Mouse (Mus musculus): ENCODE measurements at regions not wholly inside any gene's neighbourhood (a gene's known extent, or its start where the extent isn't known, plus 50 kb on each side); places are given as distances from the start of the nearest gene placed in this dataset.
"Not testable (repeated sequence)": the region's sequence is repeated elsewhere in the genome, so short reads cannot be mapped to it uniquely, and the experiment has no call there.

DNA sequence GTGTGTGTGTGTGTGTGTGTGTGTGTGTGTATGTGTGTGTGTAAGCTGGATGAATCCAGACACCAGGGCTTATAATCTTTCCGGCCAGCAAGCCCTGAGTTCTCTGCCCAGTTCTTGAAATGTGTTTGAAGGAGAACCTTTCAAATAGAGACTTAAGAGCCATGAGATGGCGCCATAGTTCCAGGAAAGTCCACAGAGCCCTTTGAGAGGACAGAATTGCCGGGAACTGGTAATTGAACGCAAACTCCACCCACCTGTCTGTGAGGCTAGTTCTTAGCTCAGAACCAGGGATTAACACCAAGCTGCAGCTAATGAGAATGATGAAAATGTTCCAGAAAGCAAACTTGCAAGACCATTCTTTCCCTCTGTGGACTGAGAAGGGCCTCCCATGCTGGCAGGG lies 72.2 kb downstream of the Trim42 start:
- ATAC-seq (ENCODE audit: extremely low read depth, insufficient number of reproducible peaks, low FRiP score, poor library complexity, severe bottlenecking) (no peak), DNase-seq (ENCODE audit: low spot score) (no peak)
- peaks cover 49% of the 10 kb centered on the region for H3K9me3 ChIP-seq (replicated peaks)
- TF ChIP-seq GATA2 (IDR thresholded peaks at IDR 0.05; ENCODE audit: borderline replicate concordance, low read depth, low read length), result no peak
- no peak for TF ChIP-seq CTCF (IDR thresholded peaks at IDR 0.05; ENCODE audit: low read depth, low read length)
- H3K36me3 ChIP-seq (replicated peaks), result no peaks in the 10 kb centered on the region
- H3K4me3 ChIP-seq (ENCODE audit: low read depth, low read length), result no peak overlapping the region
- H3K4me1 ChIP-seq (ENCODE audit: insufficient read depth, low read depth, low read length), result no peaks in the 10 kb centered on the region
- no peaks in the 10 kb centered on the region for H3K27me3 ChIP-seq (ENCODE audit: insufficient read depth, low read length)

DNA sequence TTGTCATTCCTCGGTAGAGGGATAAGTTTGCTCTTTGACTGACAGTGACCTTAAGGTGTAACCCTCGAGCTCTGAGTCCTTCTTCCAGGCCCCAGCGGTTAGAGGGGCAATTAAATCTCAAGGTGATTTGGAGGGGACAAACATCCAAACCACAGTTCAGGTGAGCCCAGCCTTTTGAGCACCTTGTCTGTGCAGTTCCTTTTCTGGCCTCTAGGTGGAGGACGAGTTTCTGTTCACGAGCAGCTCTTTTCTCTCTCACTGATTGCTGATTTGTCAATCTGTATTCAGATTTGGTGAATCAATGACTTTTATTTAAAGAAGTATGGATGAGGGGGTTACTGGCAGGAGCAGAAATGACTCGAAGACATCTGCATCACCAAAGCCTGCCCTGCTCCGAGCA lies 74.0 kb downstream of the Trim42 start:
- DNase-seq (ENCODE audit: low spot score), result no peak
- Histone ChIP-seq H3K4me3 (ENCODE audit: low read depth, low read length) (no peak overlapping the region), H3K36me3 (replicated peaks) (no peaks in the 10 kb centered on the region), H3K9me3 (replicated peaks) (peaks cover 59% of the 10 kb centered on the region), H3K4me1 (ENCODE audit: insufficient read depth, low read depth, low read length) (no peaks in the 10 kb centered on the region), H3K27me3 (ENCODE audit: insufficient read depth, low read length) (no peaks in the 10 kb centered on the region)
- no peak for ATAC-seq (ENCODE audit: extremely low read depth, insufficient number of reproducible peaks, low FRiP score, poor library complexity, severe bottlenecking)
- TF ChIP-seq CTCF (IDR thresholded peaks at IDR 0.05; ENCODE audit: low read depth, low read length) (0 out of 2 replicates have a peak, but pooled peaks have one; percentile 6), GATA2 (IDR thresholded peaks at IDR 0.05; ENCODE audit: borderline replicate concordance, low read depth, low read length) (no peak)

DNA sequence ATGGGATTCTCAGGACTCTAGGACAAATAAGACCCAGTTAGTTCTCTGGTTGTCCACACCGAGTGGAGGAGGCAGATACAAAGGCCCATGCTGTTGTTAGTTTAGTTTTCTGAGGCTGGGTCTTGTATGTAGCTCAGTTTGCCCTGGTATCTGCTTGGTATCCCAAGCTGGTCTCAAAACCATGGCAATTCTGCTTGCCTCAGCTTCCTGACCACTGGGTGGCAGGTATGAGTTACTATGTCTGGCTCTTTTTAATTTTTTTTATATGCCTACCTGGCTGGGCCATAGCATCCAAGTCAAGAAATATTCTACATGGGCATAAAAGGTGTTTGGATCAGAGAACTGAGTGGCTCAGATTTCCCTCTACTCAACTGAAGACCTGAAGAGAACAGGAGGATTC lies 77.9 kb downstream of the Trim42 start:
- Histone ChIP-seq H3K4me3 (ENCODE audit: low read depth, low read length) (no peak overlapping the region), H3K4me1 (ENCODE audit: insufficient read depth, low read depth, low read length) (no peaks in the 10 kb centered on the region), H3K9me3 (replicated peaks) (peaks cover 54% of the 10 kb centered on the region), H3K27me3 (ENCODE audit: insufficient read depth, low read length) (no peaks in the 10 kb centered on the region), H3K36me3 (replicated peaks) (no peaks in the 10 kb centered on the region)
- no peak for ATAC-seq (ENCODE audit: extremely low read depth, insufficient number of reproducible peaks, low FRiP score, poor library complexity, severe bottlenecking)
- TF ChIP-seq CTCF (IDR thresholded peaks at IDR 0.05; ENCODE audit: low read depth, low read length) (no peak), TAL1 (conservative IDR thresholded peaks at IDR 0.05; ENCODE audit: low read depth, low read length) (no peak), POLR2AphosphoS5 (IDR thresholded peaks at IDR 0.05; ENCODE audit: insufficient replicate concordance, low read depth, low read length) (no peak), GATA1 (IDR thresholded peaks at IDR 0.05; ENCODE audit: borderline replicate concordance, low read length) (no peak), GATA2 (IDR thresholded peaks at IDR 0.05; ENCODE audit: borderline replicate concordance, low read depth, low read length) (no peak)
- no peak for DNase-seq (ENCODE audit: low spot score)

DNA sequence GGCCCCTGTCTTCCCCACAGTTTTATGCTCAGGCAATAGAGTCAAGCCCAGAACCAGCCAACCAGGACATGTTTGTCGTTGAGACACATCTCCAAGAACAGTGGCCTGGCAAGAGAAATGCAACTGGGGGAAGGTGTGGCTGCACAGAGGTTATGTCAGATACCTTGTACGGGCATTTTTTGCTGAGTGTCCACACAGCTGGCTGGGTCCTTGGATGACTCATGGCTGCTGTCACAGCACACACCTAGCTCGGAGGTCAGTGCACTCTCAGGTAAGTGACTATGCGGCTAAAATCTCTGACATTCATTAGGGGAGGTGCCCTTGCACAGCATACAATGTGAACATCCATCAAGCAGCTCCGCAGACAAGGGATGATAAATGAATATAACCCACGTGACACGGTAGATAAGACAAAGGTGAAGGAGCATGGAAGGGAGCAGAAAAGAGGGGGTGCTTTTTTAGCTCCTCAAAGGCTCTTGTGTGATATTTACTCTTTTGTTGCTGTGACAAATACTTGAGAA lies 85.4 kb downstream of the Trim42 start:
- TF ChIP-seq CTCF (IDR thresholded peaks at IDR 0.05; ENCODE audit: low read depth, low read length) (no peak), GATA2 (IDR thresholded peaks at IDR 0.05; ENCODE audit: borderline replicate concordance, low read depth, low read length) (no peak), POLR2AphosphoS5 (IDR thresholded peaks at IDR 0.05; ENCODE audit: insufficient replicate concordance, low read depth, low read length) (no peak), TAL1 (conservative IDR thresholded peaks at IDR 0.05; ENCODE audit: low read depth, low read length) (no peak), GATA1 (IDR thresholded peaks at IDR 0.05; ENCODE audit: borderline replicate concordance, low read length) (no peak)
- H3K36me3 ChIP-seq (replicated peaks), result no peaks in the 10 kb centered on the region
- peaks cover 39% of the 10 kb centered on the region for H3K9me3 ChIP-seq (replicated peaks)
- H3K4me3 ChIP-seq (ENCODE audit: low read depth, low read length), result no peak overlapping the region
- DNase-seq (ENCODE audit: low spot score), result no peak
- H3K4me1 ChIP-seq (ENCODE audit: insufficient read depth, low read depth, low read length), result no peaks in the 10 kb centered on the region
- ATAC-seq (ENCODE audit: extremely low read depth, insufficient number of reproducible peaks, low FRiP score, poor library complexity, severe bottlenecking), result no peak
- no peaks in the 10 kb centered on the region for H3K27me3 ChIP-seq (ENCODE audit: insufficient read depth, low read length)

DNA sequence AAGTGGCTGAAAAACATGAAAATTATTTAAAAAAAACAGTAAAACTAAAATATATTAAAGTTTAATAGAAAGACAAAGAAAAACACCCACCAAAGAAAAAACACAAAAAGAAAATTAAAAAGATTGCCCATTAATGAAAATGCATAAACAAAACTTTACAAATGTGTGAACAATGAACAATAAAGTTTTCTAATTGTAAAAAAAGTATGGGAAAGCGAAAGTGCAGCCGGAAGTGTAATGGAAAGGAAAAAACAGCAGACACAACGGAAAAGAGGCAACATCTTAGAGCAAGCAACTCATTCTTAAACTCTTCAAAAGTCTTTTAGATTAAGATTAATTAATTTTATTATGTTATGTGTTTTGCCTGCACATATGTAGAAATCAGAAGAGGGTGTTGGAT lies 87.7 kb downstream of the Trim42 start:
- TF ChIP-seq CTCF (IDR thresholded peaks at IDR 0.05; ENCODE audit: low read depth, low read length), result no peak
- TF ChIP-seq POLR2AphosphoS5 (IDR thresholded peaks at IDR 0.05; ENCODE audit: insufficient replicate concordance, low read depth, low read length), result no peak
- no peak for TF ChIP-seq GATA1 (IDR thresholded peaks at IDR 0.05; ENCODE audit: borderline replicate concordance, low read length)
- no peak for TF ChIP-seq TAL1 (conservative IDR thresholded peaks at IDR 0.05; ENCODE audit: low read depth, low read length)
- no peak for TF ChIP-seq GATA2 (IDR thresholded peaks at IDR 0.05; ENCODE audit: borderline replicate concordance, low read depth, low read length)
- H3K9me3 ChIP-seq (replicated peaks), result peaks cover 34% of the 10 kb centered on the region
- no peak overlapping the region for H3K4me3 ChIP-seq (ENCODE audit: low read depth, low read length)
- DNase-seq (ENCODE audit: low spot score) (no peak), ATAC-seq (ENCODE audit: extremely low read depth, insufficient number of reproducible peaks, low FRiP score, poor library complexity, severe bottlenecking) (no peak)
- no peaks in the 10 kb centered on the region for H3K27me3 ChIP-seq (ENCODE audit: insufficient read depth, low read length)
- H3K36me3 ChIP-seq (replicated peaks), result no peaks in the 10 kb centered on the region
- H3K4me1 ChIP-seq (ENCODE audit: insufficient read depth, low read depth, low read length), result no peaks in the 10 kb centered on the region

DNA sequence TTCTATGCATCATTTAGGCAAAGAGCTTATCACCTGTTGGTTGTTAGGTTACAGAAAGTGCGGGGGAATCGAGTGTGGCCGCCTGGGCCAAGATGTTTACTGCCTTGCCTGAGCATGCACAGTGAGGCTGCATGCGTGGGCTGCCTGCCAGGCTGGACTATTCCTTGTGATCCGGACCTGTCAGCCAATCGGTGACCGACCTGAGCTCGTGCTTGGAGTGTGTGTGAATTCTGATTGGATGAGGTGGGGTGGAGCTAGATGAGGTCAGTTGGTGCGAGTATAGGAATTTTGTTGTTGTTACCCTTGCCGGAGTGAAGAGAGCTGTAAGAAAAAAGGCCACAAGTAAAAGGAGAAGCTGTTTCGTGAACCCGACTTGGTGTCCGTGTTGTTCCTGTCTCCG lies 94.3 kb downstream of the Trim42 start:
- ATAC-seq (ENCODE audit: extremely low read depth, insufficient number of reproducible peaks, low FRiP score, poor library complexity, severe bottlenecking); H3K36me3 ChIP-seq (replicated peaks); DNase-seq (ENCODE audit: low spot score); H3K27me3 ChIP-seq (ENCODE audit: insufficient read depth, low read length); H3K4me3 ChIP-seq (ENCODE audit: low read depth, low read length); H3K4me1 ChIP-seq (ENCODE audit: insufficient read depth, low read depth, low read length): not testable (repeated sequence)
- H3K9me3 ChIP-seq (replicated peaks), result peaks cover 38% of the 10 kb centered on the region

DNA sequence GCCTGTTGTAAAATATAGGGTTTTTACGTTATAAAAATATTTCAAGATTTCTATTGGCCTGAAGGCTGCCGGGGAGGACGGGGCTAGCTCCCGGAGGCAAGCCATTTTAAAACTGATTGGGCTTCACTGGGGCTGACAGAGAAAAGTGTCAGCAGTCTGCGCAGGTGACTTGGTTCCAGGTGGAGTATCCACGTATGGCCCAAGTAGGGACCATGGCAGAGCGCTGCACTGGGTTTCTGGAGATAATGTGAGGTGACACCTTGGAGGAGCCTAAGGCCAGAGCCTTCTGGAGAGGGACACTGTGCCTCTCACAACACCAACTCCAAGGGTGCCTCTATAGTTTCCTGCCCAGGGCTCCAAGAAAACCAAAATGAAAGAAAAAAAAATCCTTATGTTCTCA lies 95.9 kb downstream of the Trim42 start:
- no peak for ATAC-seq (ENCODE audit: extremely low read depth, insufficient number of reproducible peaks, low FRiP score, poor library complexity, severe bottlenecking)
- no peak overlapping the region for H3K4me3 ChIP-seq (ENCODE audit: low read depth, low read length)
- peaks cover 43% of the 10 kb centered on the region for H3K9me3 ChIP-seq (replicated peaks)
- no peak for DNase-seq (ENCODE audit: low spot score)
- no peaks in the 10 kb centered on the region for H3K4me1 ChIP-seq (ENCODE audit: insufficient read depth, low read depth, low read length)
- H3K27me3 ChIP-seq (ENCODE audit: insufficient read depth, low read length), result no peaks in the 10 kb centered on the region
- H3K36me3 ChIP-seq (replicated peaks), result no peaks in the 10 kb centered on the region
- TF ChIP-seq TAL1 (conservative IDR thresholded peaks at IDR 0.05; ENCODE audit: low read depth, low read length), result no peak
- no peak for TF ChIP-seq GATA2 (IDR thresholded peaks at IDR 0.05; ENCODE audit: borderline replicate concordance, low read depth, low read length)
- no peak for TF ChIP-seq POLR2AphosphoS5 (IDR thresholded peaks at IDR 0.05; ENCODE audit: insufficient replicate concordance, low read depth, low read length)
- no peak for TF ChIP-seq GATA1 (IDR thresholded peaks at IDR 0.05; ENCODE audit: borderline replicate concordance, low read length)
- no peak for TF ChIP-seq CTCF (IDR thresholded peaks at IDR 0.05; ENCODE audit: low read depth, low read length)

All from G1E (cell line).